Mouse (Mus musculus) mature B cell (primary cell): Measurements from ENCODE around the gene Rasl11a.

Source experiments
- in situ Hi-C: fragments of 300-500 bp; cut with MboI; formaldehyde crosslinking; loops from 2 replicates; pipeline ENCODE4 v1.14.3; 2019

The Rasl11a gene

GRCm38 (mm10) chr5:146844945-146845365, at the start of gene Rasl11a:
Gene Rasl11a, plus strand, starts transcription at chr5:146845071.
- in situ Hi-C loops = no loop called here

GRCm38 (mm10) chr5:146795728-146796127, 49.1 kb upstream of the Rasl11a start:
- in situ Hi-C loops = no loop called here

- in situ Hi-C loops = no loop called here
Measured at GRCm38 (mm10) chr5:146798031-146798430, 46.8 kb upstream of the Rasl11a start.

- in situ Hi-C loops = no loop called here
Measured at GRCm38 (mm10) chr5:146806004-146806430, 38.9 kb upstream of the Rasl11a start.

- in situ Hi-C loops = no loop called here
Measured at GRCm38 (mm10) chr5:146809951-146810350, 34.9 kb upstream of the Rasl11a start.

GRCm38 (mm10) chr5:146812866-146813265, 32.0 kb upstream of the Rasl11a start:
- in situ Hi-C loops = no loop called here

GRCm38 (mm10) chr5:146813421-146813820, 31.4 kb upstream of the Rasl11a start:
- in situ Hi-C loops = no loop called here

GRCm38 (mm10) chr5:146815394-146815793, 29.5 kb upstream of the Rasl11a start:
- in situ Hi-C loops = no loop called here

GRCm38 (mm10) chr5:146817583-146817982, 27.3 kb upstream of the Rasl11a start:
- in situ Hi-C loops = no loop called here

- in situ Hi-C loops = no loop called here
Measured at GRCm38 (mm10) chr5:146818906-146819623, 25.8 kb upstream of the Rasl11a start.

GRCm38 (mm10) chr5:146823005-146823404, 21.9 kb upstream of the Rasl11a start:
- in situ Hi-C loops = no loop called here

- in situ Hi-C loops = no loop called here
Measured at GRCm38 (mm10) chr5:146829528-146829927, 15.3 kb upstream of the Rasl11a start.

GRCm38 (mm10) chr5:146832435-146832768, 12.5 kb upstream of the Rasl11a start:
- in situ Hi-C loops = no loop called here

GRCm38 (mm10) chr5:146832769-146833448, 12.0 kb upstream of the Rasl11a start, which contains the start of gene Rpl21:
Gene Rpl21, plus strand, starts transcription at chr5:146832890.
- in situ Hi-C loops = no loop called here

- in situ Hi-C loops = no loop called here
Measured at GRCm38 (mm10) chr5:146833673-146834201, 11.1 kb upstream of the Rasl11a start.

- in situ Hi-C loops = no loop called here
Measured at GRCm38 (mm10) chr5:146834959-146835358, 9.9 kb upstream of the Rasl11a start.

- in situ Hi-C loops = no loop called here
Measured at GRCm38 (mm10) chr5:146837967-146838720, 6.7 kb upstream of the Rasl11a start.

- in situ Hi-C loops = no loop called here
Measured at GRCm38 (mm10) chr5:146838836-146839648, 5.8 kb upstream of the Rasl11a start.

GRCm38 (mm10) chr5:146839760-146840159, 5.1 kb upstream of the Rasl11a start:
- in situ Hi-C loops = no loop called here

GRCm38 (mm10) chr5:146840422-146840821, 4.4 kb upstream of the Rasl11a start:
- in situ Hi-C loops = no loop called here

GRCm38 (mm10) chr5:146841301-146841700, 3.6 kb upstream of the Rasl11a start:
- in situ Hi-C loops = no loop called here
